Mouse (Mus musculus): ENCODE measurements around the gene Rpia. TPM values are rescaled to one million over a fixed set of nuclear protein-coding genes. Genes with fewer than 3 reads are reported as not detected.

Gene Rpia
- polyA plus RNA-seq, 1 experiment, result 21.6 TPM

DNA sequence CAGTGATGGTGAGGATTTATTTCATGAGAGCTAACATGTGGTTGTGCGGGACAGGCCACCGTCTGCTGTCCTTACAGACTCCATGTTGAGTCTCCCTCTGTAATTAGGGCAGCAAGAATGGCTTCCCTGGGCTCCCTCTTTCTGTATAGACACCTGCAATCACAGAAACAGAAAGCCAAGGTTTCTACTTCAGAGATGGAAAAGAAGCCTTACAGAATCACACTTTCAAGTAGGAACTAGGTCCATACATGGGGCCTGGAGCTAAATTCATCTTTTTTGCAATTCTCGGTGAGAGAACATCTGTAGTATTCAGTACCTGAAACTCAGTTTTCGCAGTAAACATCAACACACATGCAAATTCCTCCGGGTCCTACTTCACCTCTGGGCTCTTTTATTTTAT is 44.3 kb downstream of the Rpia start:
- TF ChIP-seq CTCF (IDR thresholded peaks at IDR 0.05; ENCODE audit: borderline replicate concordance, extremely low read depth, insufficient read depth, insufficient read length), result no peak
- no peak for TF ChIP-seq POLR2A (IDR thresholded peaks at IDR 0.05; ENCODE audit: borderline replicate concordance, extremely low read depth, insufficient read depth, insufficient read length, poor library complexity, severe bottlenecking)
- no peak for DNase-seq (ENCODE audit: low read depth)

DNA sequence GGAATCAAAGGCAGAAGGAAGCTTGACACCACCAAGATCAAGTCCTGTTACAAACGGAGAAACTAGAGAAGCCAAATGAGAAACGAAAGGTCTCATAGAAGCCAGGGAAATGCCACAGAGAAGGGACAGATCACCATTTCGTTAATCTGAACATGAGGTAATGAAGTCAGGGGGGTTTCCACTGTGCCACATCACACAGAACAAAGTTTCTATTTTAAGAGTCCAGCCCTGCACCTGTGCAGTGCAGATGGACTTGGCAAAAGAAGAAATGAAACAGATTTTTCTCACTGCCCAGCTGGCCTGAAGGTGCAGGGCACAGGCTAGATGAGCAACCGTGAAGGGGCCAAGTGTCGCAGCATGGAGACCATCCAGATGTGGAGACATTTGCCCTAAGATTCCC is 48.1 kb downstream of the Rpia start:
- DNase-seq (ENCODE audit: low read depth), result no peak
- TF ChIP-seq POLR2A (IDR thresholded peaks at IDR 0.05; ENCODE audit: borderline replicate concordance, extremely low read depth, insufficient read depth, insufficient read length, poor library complexity, severe bottlenecking) (no peak), CTCF (IDR thresholded peaks at IDR 0.05; ENCODE audit: borderline replicate concordance, extremely low read depth, insufficient read depth, insufficient read length) (no peak)

DNA sequence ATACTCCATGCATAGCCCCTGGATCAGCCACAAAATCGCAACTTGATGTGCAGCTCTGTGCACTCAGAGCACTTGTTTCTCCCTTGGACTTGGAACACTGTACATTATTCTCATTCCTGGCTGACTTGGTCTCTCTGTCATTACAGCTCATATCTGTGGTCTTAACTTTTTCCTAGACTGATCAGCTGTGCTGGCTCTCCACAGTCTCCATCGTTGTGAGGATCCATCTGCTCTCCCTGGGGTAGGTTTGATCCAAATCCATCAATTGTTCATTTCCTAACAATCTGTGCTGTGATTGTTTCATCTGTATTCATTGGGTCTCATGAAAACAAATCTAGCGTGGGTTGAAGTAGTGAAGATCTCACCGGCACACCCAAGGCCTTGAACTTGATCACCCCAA is 49.2 kb downstream of the Rpia start:
- DNase-seq (ENCODE audit: low read depth), result no peak

DNA sequence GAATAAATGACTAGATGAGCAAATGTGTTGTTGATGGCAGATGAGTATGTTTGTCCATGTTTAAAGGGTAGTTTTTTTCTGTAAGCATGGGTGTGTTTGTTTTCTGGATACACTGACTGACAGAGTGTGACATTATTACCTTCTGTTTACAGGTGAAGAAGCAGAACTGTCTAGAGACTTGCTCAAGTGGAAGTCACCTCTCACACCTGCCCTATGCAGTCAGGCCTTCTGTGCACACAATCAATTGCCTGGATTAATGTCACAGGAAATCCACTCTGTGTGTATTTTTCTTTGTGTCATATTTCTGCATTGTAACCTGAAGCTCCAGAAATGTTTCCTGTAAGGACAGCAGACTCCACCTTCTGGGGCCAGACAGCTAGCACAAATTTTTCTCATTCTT is 51.5 kb downstream of the Rpia start:
- TF ChIP-seq CTCF (IDR thresholded peaks at IDR 0.05; ENCODE audit: borderline replicate concordance, extremely low read depth, insufficient read depth, insufficient read length) (no peak), POLR2A (IDR thresholded peaks at IDR 0.05; ENCODE audit: borderline replicate concordance, extremely low read depth, insufficient read depth, insufficient read length, poor library complexity, severe bottlenecking) (no peak)

More for the DNA sequence above, 49.2 kb downstream of the Rpia start:
- TF ChIP-seq POLR2A (IDR thresholded peaks at IDR 0.05; ENCODE audit: borderline replicate concordance, extremely low read depth, insufficient read depth, insufficient read length, poor library complexity, severe bottlenecking), result no peak

DNA sequence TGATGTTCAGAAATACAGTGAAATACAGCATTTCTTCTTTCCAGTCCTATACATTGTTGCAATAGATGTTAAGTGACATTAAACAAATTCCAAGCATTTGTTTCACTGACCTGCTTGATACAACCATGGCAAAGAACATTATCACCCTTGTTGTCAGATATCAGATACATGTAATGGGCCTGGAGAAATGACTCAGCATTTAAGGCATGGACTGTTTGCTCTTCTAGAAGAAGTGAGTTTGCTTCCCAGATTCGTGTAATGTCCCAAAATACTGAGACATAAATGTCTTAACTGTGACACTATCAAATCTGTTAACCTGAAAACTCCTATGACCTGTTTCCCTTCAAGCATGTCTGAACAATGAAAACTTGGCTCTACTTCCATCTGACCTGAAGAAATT is 52.6 kb downstream of the Rpia start:
- DNase-seq (ENCODE audit: low read depth), result no peak
- TF ChIP-seq CTCF (IDR thresholded peaks at IDR 0.05; ENCODE audit: borderline replicate concordance, extremely low read depth, insufficient read depth, insufficient read length), result no peak
- TF ChIP-seq POLR2A (IDR thresholded peaks at IDR 0.05; ENCODE audit: borderline replicate concordance, extremely low read depth, insufficient read depth, insufficient read length, poor library complexity, severe bottlenecking), result no peak

More for the DNA sequence above, 51.5 kb downstream of the Rpia start:
- DNase-seq (ENCODE audit: low read depth), result no peak

DNA sequence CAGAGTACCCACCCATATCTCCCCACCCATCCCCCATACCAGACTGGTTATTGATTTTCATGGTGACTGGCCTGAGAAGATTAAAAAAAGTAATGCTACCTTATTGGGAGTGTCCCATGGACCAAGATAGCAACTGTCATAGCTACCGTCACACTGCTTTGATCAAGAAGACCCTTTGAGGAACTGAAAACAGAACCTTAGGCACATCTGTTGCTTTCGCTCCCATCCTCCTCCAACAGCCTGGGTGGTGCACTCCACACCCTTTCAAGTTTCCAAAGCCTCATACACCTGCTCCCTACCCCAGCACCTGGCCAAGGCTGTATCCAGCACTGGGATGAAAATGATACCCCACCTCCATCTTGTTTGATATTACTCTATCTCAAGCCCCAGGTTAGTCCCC is 56.5 kb downstream of the Rpia start:
- no peak for TF ChIP-seq POLR2A (IDR thresholded peaks at IDR 0.05; ENCODE audit: borderline replicate concordance, extremely low read depth, insufficient read depth, insufficient read length, poor library complexity, severe bottlenecking)
- no peak for TF ChIP-seq CTCF (IDR thresholded peaks at IDR 0.05; ENCODE audit: borderline replicate concordance, extremely low read depth, insufficient read depth, insufficient read length)
- no peak for DNase-seq (ENCODE audit: low read depth)

DNA sequence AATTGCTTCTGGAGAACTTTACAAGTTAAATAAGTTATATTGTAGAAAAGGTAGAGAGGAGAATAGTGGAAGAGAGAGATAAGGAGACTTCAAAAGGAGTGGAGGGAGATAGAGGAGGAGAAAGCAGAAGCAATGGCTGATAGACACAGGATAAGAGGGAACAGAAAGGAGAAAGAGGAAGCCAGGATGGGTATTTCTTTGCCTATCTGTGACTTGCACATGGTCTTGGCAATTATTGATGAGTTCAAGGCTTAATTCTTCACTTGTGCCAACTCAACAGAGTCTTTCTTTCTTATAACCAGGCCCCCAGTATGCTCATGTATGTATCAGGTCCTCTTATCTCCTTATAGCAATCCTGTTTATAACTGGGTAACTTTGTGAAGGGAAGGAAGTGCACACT is 61.2 kb downstream of the Rpia start:
- no peak for TF ChIP-seq POLR2A (IDR thresholded peaks at IDR 0.05; ENCODE audit: borderline replicate concordance, extremely low read depth, insufficient read depth, insufficient read length, poor library complexity, severe bottlenecking)
- TF ChIP-seq CTCF (IDR thresholded peaks at IDR 0.05; ENCODE audit: borderline replicate concordance, extremely low read depth, insufficient read depth, insufficient read length), result no peak
- no peak for DNase-seq (ENCODE audit: low read depth)

DNA sequence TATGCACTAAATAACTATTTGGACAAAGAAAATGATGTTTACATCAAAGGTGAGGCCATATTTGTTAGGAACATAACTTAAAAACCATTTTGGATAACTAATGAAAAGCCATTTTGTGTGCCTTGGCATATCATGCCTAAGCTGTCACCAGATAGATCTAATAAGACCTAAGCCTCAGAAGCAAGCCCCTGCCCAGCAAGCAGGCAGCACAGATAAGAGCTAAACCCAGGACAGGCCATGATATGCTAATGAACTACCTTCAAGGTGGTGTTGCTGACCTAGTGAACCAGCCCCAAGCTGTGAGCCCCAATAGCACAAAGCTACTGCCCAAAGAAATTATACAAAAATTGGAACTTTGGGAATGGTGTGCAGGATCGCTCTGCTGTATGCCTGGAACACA is 62.9 kb downstream of the Rpia start:
- TF ChIP-seq CTCF (IDR thresholded peaks at IDR 0.05; ENCODE audit: borderline replicate concordance, extremely low read depth, insufficient read depth, insufficient read length) (no peak), POLR2A (IDR thresholded peaks at IDR 0.05; ENCODE audit: borderline replicate concordance, extremely low read depth, insufficient read depth, insufficient read length, poor library complexity, severe bottlenecking) (no peak)
- no peak for DNase-seq (ENCODE audit: low read depth)

DNA sequence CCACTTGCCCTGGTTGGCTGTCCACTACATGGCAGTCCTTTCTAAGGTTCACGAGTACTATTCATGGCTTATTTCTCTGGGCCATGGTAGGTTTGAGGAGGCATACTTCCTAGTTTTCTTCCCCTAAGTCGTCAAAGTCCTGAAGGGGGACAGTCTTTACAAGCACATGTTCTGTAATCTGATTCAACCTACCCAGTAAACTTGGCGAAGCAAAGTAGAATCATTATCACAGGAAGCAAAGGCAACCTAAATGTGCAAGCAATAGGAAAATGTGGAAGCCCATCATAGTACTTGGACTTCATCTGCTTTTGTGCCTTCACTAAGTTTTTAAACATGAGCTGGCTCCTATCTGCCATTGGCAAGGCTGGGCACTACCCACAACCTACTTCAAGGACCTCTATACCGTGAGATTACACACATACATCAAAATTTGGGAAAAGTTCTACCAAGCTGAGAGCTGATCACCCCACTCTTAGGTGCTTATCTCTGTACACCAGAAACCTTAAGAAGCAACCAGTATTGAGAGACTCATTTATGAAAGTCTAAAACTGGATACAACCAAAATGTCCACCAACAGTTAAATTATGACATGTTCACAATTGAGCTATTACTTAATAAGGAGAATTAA is 64.8 kb downstream of the Rpia start:
- no peak for TF ChIP-seq CTCF (IDR thresholded peaks at IDR 0.05; ENCODE audit: borderline replicate concordance, extremely low read depth, insufficient read depth, insufficient read length)
- no peak for TF ChIP-seq POLR2A (IDR thresholded peaks at IDR 0.05; ENCODE audit: borderline replicate concordance, extremely low read depth, insufficient read depth, insufficient read length, poor library complexity, severe bottlenecking)
- DNase-seq (ENCODE audit: low read depth), result no peak

DNA sequence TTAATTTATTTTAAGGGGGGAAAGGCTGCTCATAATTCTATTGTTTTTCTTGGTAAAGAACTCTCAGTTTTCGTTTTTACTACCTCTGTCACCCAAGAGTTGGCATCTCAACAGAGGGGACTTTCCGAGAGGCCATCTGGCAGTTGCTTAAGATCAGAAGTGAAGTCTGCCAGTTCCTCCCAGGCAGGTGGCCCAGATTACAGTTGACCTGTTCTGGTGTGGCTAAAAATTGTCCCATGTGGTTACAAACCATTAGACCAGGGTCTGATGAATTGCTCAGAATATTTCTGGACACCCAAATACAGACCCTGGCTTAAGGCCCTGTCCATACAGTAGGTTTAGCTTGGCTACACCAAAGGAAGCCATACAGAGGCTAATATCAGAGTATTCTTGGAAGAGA is 66.4 kb downstream of the Rpia start:
- TF ChIP-seq CTCF (IDR thresholded peaks at IDR 0.05; ENCODE audit: borderline replicate concordance, extremely low read depth, insufficient read depth, insufficient read length), result no peak
- no peak for TF ChIP-seq POLR2A (IDR thresholded peaks at IDR 0.05; ENCODE audit: borderline replicate concordance, extremely low read depth, insufficient read depth, insufficient read length, poor library complexity, severe bottlenecking)
- DNase-seq (ENCODE audit: low read depth), result no peak

DNA sequence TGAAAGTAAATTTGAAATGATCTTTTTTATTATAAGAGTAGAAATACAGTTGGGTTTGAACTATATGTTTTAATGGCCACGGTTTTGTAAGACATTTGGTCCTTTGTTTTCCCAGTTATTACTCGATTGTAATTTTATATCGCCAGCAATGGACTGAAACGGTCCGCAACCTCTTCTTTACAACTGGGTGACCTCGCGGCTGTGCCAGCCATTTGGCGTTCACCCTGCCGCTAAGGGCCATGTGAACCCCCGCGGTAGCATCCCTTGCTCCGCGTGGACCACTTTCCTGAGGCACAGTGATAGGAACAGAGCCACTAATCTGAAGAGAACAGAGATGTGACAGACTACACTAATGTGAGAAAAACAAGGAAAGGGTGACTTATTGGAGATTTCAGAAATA is 67.3 kb downstream of the Rpia start:
- DNase-seq (ENCODE audit: low read depth), result no peak
- TF ChIP-seq CTCF (IDR thresholded peaks at IDR 0.05; ENCODE audit: borderline replicate concordance, extremely low read depth, insufficient read depth, insufficient read length), result no peak

DNA sequence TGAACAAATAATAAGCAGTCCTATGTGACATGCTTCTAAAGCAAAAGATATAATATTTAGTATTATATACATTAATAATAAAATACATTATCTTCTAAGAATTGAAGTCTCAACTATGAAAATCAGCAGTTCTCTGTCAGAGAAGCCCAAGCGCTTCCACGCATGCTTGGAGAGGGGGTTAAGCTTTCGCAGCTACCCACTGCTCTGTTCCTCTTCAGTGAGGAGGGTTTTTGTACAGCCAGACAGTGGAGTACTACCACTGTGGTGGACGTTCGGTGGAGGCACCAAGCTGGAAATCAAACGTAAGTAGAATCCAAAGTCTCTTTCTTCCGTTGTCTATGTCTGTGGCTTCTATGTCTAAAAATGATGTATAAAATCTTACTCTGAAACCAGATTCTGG is 69.7 kb downstream of the Rpia start:
- no peak for DNase-seq (ENCODE audit: low read depth)
- no peak for TF ChIP-seq CTCF (IDR thresholded peaks at IDR 0.05; ENCODE audit: borderline replicate concordance, extremely low read depth, insufficient read depth, insufficient read length)
- no peak for TF ChIP-seq POLR2A (IDR thresholded peaks at IDR 0.05; ENCODE audit: borderline replicate concordance, extremely low read depth, insufficient read depth, insufficient read length, poor library complexity, severe bottlenecking)

DNA sequence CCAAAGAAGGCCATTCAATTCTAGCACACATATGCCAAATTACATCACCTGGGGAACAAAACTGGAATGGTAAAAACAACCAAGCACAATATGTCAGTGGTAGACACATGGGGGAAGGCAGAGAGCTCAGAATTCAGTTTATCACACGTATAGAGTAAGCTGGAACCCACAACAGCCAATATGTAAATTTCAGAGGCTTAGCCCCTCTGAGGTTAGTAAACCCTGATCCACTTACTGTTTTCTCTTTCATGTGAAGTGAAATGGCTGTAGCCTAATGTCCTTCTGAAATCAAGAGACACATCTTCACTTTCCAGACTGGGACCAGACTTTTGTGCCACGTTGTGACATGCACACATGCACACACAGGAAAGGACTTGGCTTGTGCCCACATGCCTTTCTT is 73.3 kb downstream of the Rpia start:
- no peak for DNase-seq (ENCODE audit: low read depth)
- TF ChIP-seq POLR2A (IDR thresholded peaks at IDR 0.05; ENCODE audit: borderline replicate concordance, extremely low read depth, insufficient read depth, insufficient read length, poor library complexity, severe bottlenecking), result no peak
- no peak for TF ChIP-seq CTCF (IDR thresholded peaks at IDR 0.05; ENCODE audit: borderline replicate concordance, extremely low read depth, insufficient read depth, insufficient read length)

Measured in brain, embryonic 14.5 days (tissue).